Mouse (Mus musculus) CH12.LX (cell line): ENCODE measurements around the gene Serpinb2. TPM values are rescaled to one million over a fixed set of nuclear protein-coding genes. Genes with fewer than 3 reads are reported as not detected.

Source experiments
- DNase-seq: peaks from one replicate; pipeline ENCODE4 v3.0.0-alpha.2; 2013; ENCODE audit errors: extremely low read depth
- H3K27ac ChIP-seq: 2 replicates; pipeline ENCODE4 v1.5.1; 2012; ENCODE audit warnings: low read depth, mild to moderate bottlenecking, control low read depth, moderate library complexity; ENCODE audit not compliant: insufficient read depth
- H3K27me3 ChIP-seq: replicated peaks from 2 replicates; pipeline ENCODE3; 2012; ENCODE audit warnings: inconsistent platforms
- H3K36me3 ChIP-seq, 2 experiments: replicated peaks in 1 of 2; 2 replicates each; pipeline versions ENCODE3 to v1.6.1; 2012; ENCODE audit warnings: inconsistent platforms in 1 of 2, low read length in 1 of 2, mild to moderate bottlenecking in 1 of 2, mixed read lengths in 1 of 2, moderate library complexity in 1 of 2; ENCODE audit not compliant: control insufficient read depth in 1 of 2, insufficient read depth in 1 of 2
- H3K4me1 ChIP-seq, 2 experiments: 2 replicates each; pipeline ENCODE4 v1.6.1; 2012; ENCODE audit warnings: inconsistent platforms in 1 of 2, moderate library complexity in 1 of 2; ENCODE audit not compliant: insufficient read depth in 2 of 2, control insufficient read depth in 1 of 2
- H3K4me2 ChIP-seq: 2 replicates; pipeline ENCODE4 v1.6.1; 2012; ENCODE audit warnings: low read depth, mild to moderate bottlenecking, control low read depth; ENCODE audit not compliant: poor library complexity, insufficient read depth, severe bottlenecking
- H3K4me3 ChIP-seq, 3 experiments: fragments of 150-350 bp in 1 of 3; sonication (generic) in 1 of 3; replicated peaks in 1 of 3; 2 replicates each; pipeline versions ENCODE3 to v1.5.1; 2011 to 2012; ENCODE audit warnings: low read depth in 2 of 3, low read length in 2 of 3, mild to moderate bottlenecking in 2 of 3, moderate library complexity in 2 of 3, control low read depth in 1 of 3, improper control_type of control experiment in 1 of 3, inconsistent platforms in 1 of 3, mixed read lengths in 1 of 3; ENCODE audit not compliant: poor library complexity in 1 of 3
- H3K79me2 ChIP-seq: replicated peaks from 2 replicates; pipeline ENCODE4 v1.6.1; 2012; ENCODE audit warnings: mild to moderate bottlenecking, moderate library complexity; ENCODE audit not compliant: control insufficient read depth, poor library complexity, insufficient read depth, severe bottlenecking; ENCODE audit errors: extremely low read depth
- H3K9ac ChIP-seq: 2 replicates; pipeline ENCODE4 v1.6.1; 2012; ENCODE audit warnings: low read depth, mild to moderate bottlenecking, control low read depth, moderate library complexity; ENCODE audit not compliant: insufficient read depth
- H3K9me3 ChIP-seq: replicated peaks from 2 replicates; pipeline ENCODE3; 2012; ENCODE audit warnings: low read length, inconsistent platforms, mixed read lengths
- BHLHE40 ChIP-seq: IDR thresholded peaks from 2 replicates; pipeline ENCODE4 v1.6.1; 2011; ENCODE audit warnings: mild to moderate bottlenecking, low read depth, low read length, improper control_type of control experiment
- CHD1 ChIP-seq: IDR thresholded peaks from 2 replicates; pipeline ENCODE4 v1.6.1; 2012; ENCODE audit warnings: low read depth, low read length, improper control_type of control experiment, inconsistent platforms
- CTCF ChIP-seq, 2 experiments: IDR thresholded peaks in 1 of 2; conservative IDR thresholded peaks in 1 of 2; 2 replicates each; pipeline ENCODE4 v1.5.1; 2011 to 2012; ENCODE audit warnings: low read depth in 2 of 2, low read length in 2 of 2, improper control_type of control experiment in 1 of 2, inconsistent platforms in 1 of 2, mild to moderate bottlenecking in 1 of 2, moderate library complexity in 1 of 2
- ELF1 ChIP-seq: IDR thresholded peaks from 2 replicates; pipeline ENCODE4 v1.6.1; 2014; ENCODE audit warnings: low read depth, mild to moderate bottlenecking, inconsistent platforms, low read length, improper control_type of control experiment
- IRF4 ChIP-seq: IDR thresholded peaks from 2 replicates; pipeline ENCODE4 v1.6.1; 2014; ENCODE audit warnings: low read depth, mild to moderate bottlenecking, inconsistent platforms, low read length, improper control_type of control experiment
- JUN ChIP-seq: IDR thresholded peaks from 2 replicates; pipeline ENCODE4 v1.6.1; 2011; ENCODE audit warnings: low read depth, mild to moderate bottlenecking, low read length, improper control_type of control experiment, moderate library complexity; ENCODE audit not compliant: insufficient read depth
- MAFK ChIP-seq: IDR thresholded peaks from 2 replicates; pipeline ENCODE4 v1.6.1; 2011; ENCODE audit warnings: low read length, improper control_type of control experiment; ENCODE audit not compliant: insufficient replicate concordance
- MAZ ChIP-seq: IDR thresholded peaks from 2 replicates; pipeline ENCODE4 v1.6.1; 2012; ENCODE audit warnings: low read depth, mild to moderate bottlenecking, inconsistent platforms, low read length, improper control_type of control experiment, moderate library complexity
- MEF2A ChIP-seq: IDR thresholded peaks from 2 replicates; pipeline ENCODE4 v1.6.1; 2014; ENCODE audit warnings: low read depth, mild to moderate bottlenecking, inconsistent platforms, low read length, improper control_type of control experiment, borderline replicate concordance
- NRF1 ChIP-seq: IDR thresholded peaks from 2 replicates; pipeline ENCODE4 v1.6.1; 2014; ENCODE audit warnings: low read depth, mild to moderate bottlenecking, inconsistent platforms, low read length, improper control_type of control experiment, moderate library complexity
- RAD21 ChIP-seq: IDR thresholded peaks from 2 replicates; pipeline ENCODE4 v1.6.1; 2011; ENCODE audit warnings: low read depth, mild to moderate bottlenecking, low read length, improper control_type of control experiment, moderate library complexity
- SMC3 ChIP-seq: IDR thresholded peaks from 2 replicates; pipeline ENCODE4 v1.6.1; 2011; ENCODE audit warnings: low read depth, low read length, improper control_type of control experiment
- ZC3H11A ChIP-seq: IDR thresholded peaks from 2 replicates; pipeline ENCODE4 v1.6.1; 2012; ENCODE audit warnings: low read depth, mild to moderate bottlenecking, inconsistent platforms, low read length, improper control_type of control experiment
- ZKSCAN1 ChIP-seq: IDR thresholded peaks from 2 replicates; pipeline ENCODE4 v1.6.1; 2012; ENCODE audit warnings: low read depth, inconsistent platforms, low read length, improper control_type of control experiment, borderline replicate concordance
- ZMIZ1 ChIP-seq: IDR thresholded peaks from 2 replicates; pipeline ENCODE4 v1.6.1; 2012; ENCODE audit warnings: low read depth, mild to moderate bottlenecking, inconsistent platforms, low read length, improper control_type of control experiment
- ZNF384 ChIP-seq: IDR thresholded peaks from 2 replicates; pipeline ENCODE4 v1.6.1; 2012; ENCODE audit warnings: low read depth, low read length, improper control_type of control experiment, inconsistent platforms
- dilution Hi-C: fragments of 300-500 bp; cut with MboI; formaldehyde crosslinking; loops from 2 replicates; pipeline ENCODE4 v1.14.3; 2020; ENCODE audit warnings: low sequenced_read_pairs; ENCODE audit not compliant: extremely low pct_unique_long_range_greater_than_20kb, extremely low pct_ligation_motif_present
- in situ Hi-C: fragments of 300-500 bp; cut with MboI; formaldehyde crosslinking; loops from 3 replicates; pipeline ENCODE4 v1.14.3; 2019; ENCODE audit warnings: low sequenced_read_pairs, low pct_ligation_motif_present, low pct_unique_long_range_greater_than_20kb, mixed read lengths
- polyA plus RNA-seq: library from polyadenylated mRNA; unstranded; fragments of >175 nt; gene quantifications from 2 replicates; pipeline ENCODE4 v1.2.1, GENCODE M21; 2012; ENCODE audit warnings: low read depth; ENCODE audit not compliant: insufficient read length
- total RNA-seq, 2 experiments: library from RNA; depleted of rRNA; stranded (reverse); fragments of 300-350 nt in 1 of 2; fragments of >200 nt in 1 of 2; gene quantifications; 2 replicates each; pipeline ENCODE4 v1.2.3; 2012 to 2014

Serpinb2 gene
- total and polyA plus RNA-seq, 3 experiments: not detected

- no peaks in the 10 kb centered on the region for H3K9me3 ChIP-seq
- H3K36me3 ChIP-seq: no peaks in the 10 kb centered on the region
- TF ChIP-seq MEF2A: peak; percentile 86
- peak; percentile 86 for TF ChIP-seq ZC3H11A
- TF ChIP-seq BHLHE40: peak; percentile 81
- peak; percentile 94 for TF ChIP-seq RAD21
- TF ChIP-seq CTCF (conservative IDR thresholded peaks at IDR 0.05 in 1 of 2, IDR thresholded peaks at IDR 0.05 in 1 of 2; ENCODE audit: low read depth in 2 of 2, low read length in 2 of 2): peak; percentile 67 to 94
- 0 out of 2 replicates have a peak, but pooled peaks have one; percentile 24 for TF ChIP-seq ELF1
- TF ChIP-seq NRF1: peak; percentile 68
- TF ChIP-seq IRF4: 0 out of 2 replicates have a peak, but pooled peaks have one; percentile 39
- TF ChIP-seq ZKSCAN1: no peak
- peak; percentile 95 for TF ChIP-seq SMC3
- no peak for TF ChIP-seq MAZ
- no peak for TF ChIP-seq ZMIZ1
- peak; percentile 81 for DNase-seq
- no peak overlapping the region for H3K27ac ChIP-seq
- in situ Hi-C loops: loop anchor here (5.0 to 10.0 kb wide), 2 partner anchors 113 to 469 kb away; partner anchors contain the start of gene Serpinb8
- no peaks in the 10 kb centered on the region for H3K27me3 ChIP-seq
- peak overlapping the region in 1 of 3 experiments; percentile 19 for H3K4me3 ChIP-seq
- H3K79me2 ChIP-seq: no peaks in the 10 kb centered on the region
- H3K4me1 ChIP-seq: no peaks in the 10 kb centered on the region
- H3K4me2 ChIP-seq: peak overlapping the region; percentile 34
- dilution Hi-C loops: no loop called here
- H3K9ac ChIP-seq: no peak overlapping the region
These were observed 29.8 kb upstream of the Serpinb2 start for GRCm38 (mm10) chr1:107481452-107481851.

GRCm38 (mm10) chr1:107489577-107489976, 21.6 kb upstream of the Serpinb2 start:
- Histone ChIP-seq H3K79me2 (no peaks in the 10 kb centered on the region), H3K4me2 (peak overlapping the region; percentile 1; the same call in 1 of the 2 replicates), H3K27me3 (no peaks in the 10 kb centered on the region), H3K36me3 (no peaks in the 10 kb centered on the region), H3K9me3 (no peaks in the 10 kb centered on the region), H3K27ac (no peak overlapping the region), H3K4me3 (no peak overlapping the region), H3K4me1 (0 out of 4 replicates have a peak, but pooled peaks cover 0 to 2% of the 10 kb centered on the region in 2 experiments), H3K9ac (no peak overlapping the region)
- dilution Hi-C loops: no loop called here
- in situ Hi-C loops: loop anchor here (10.0 kb wide), 1 partner anchor 105 kb away; the partner anchor contains the start of gene Serpinb8
- TF ChIP-seq JUN (no peak), ZNF384 (no peak), MAFK (no peak), CHD1 (no peak)
- no peak for DNase-seq
